In the genomic region with DNA sequence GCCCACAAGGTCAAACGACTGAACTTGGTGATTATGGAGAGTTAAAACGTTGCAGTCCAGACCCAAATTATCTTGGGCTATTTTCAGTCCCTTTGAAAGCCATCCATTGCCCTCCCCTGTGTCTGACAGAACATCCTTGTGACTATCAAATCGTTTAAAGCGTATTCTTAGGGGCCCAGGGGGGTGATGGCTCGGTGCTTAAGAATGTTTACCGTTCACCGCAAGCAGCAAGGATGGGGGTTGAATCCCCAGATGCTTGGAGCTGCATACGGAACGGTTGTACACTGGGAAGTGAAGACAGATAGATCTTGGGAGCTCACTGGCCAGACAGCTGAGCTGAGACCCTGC, we compare ENCODE assay signal across 11 mouse cellular contexts.
"Had no signal": no experiment of that assay in that cellular context is flagged by ENCODE, and none has a peak within 500 bp of the region (broad histone marks: within the 10 kb centered on the region; RNA-seq: fewer than 3 reads in every experiment).

No protein-coding gene starts in this region.

- H3K4me1 ChIP-seq: liver, embryonic 15.5 days had no signal

- H3K27ac ChIP-seq: layer of hippocampus, adult 2 months; liver, embryonic 15.5 days had no signal

- H3K9ac ChIP-seq: liver, embryonic 15.5 days; stomach, embryonic 15.5 days had no signal

- H3K4me2 ChIP-seq: liver, embryonic 11.5 days; liver, embryonic 15.5 days had no signal

- H3K4me3 ChIP-seq: layer of hippocampus, adult 2 months; liver, embryonic 15.5 days; stomach, embryonic 15.5 days had no signal

- H3K27me3 ChIP-seq: liver, embryonic 15.5 days; stomach, embryonic 15.5 days had no signal

- H3K36me3 ChIP-seq: liver, embryonic 15.5 days; stomach, embryonic 15.5 days had no signal

- H3K9me3 ChIP-seq: liver, embryonic 15.5 days; stomach, embryonic 15.5 days had no signal

- DNase-seq: kidney, adult 18-20 months; kidney, postnatal 10 days; kidney, postnatal 4 days; lung, adult 2 months; right cerebral cortex, postnatal 14 days; thymus, adult 2 months; thymus, postnatal 25 days had no signal
